Mouse (Mus musculus): ENCODE measurements around the gene Cd3eap. TPM values are rescaled to one million over a fixed set of nuclear protein-coding genes. Genes with fewer than 3 reads are reported as not detected.

The Cd3eap gene
- polyA plus RNA-seq, 1 experiment from 2014 or later, result 7.8 TPM

- Histone ChIP-seq H3K27ac (ENCODE audit: low read depth) (no peak overlapping the region), H3K27me3 (ENCODE audit: insufficient read depth, low read length) (peaks cover 3% of the 10 kb centered on the region; the same call in 1 of the 2 replicates), H3K9ac (replicated peaks) (no peak overlapping the region), H3K4me2 (ENCODE audit: low read depth, low read length) (no peak overlapping the region), H3K4me1 (ENCODE audit: insufficient read depth) (peaks cover 5% of the 10 kb centered on the region), H3K9me3 (ENCODE audit: low read length) (no peaks in the 10 kb centered on the region), H3K4me3 (ENCODE audit: low read depth, low read length) (no peak overlapping the region), H3K36me3 (replicated peaks; ENCODE audit: insufficient read depth, low read length) (no peaks in the 10 kb centered on the region)
- 26% methylated on average over 16 of the region's 16 CpGs for WGBS (ENCODE audit: insufficient replicate concordance)
- peak; percentile 56 for DNase-seq
- no peak for TF ChIP-seq EP300 (IDR thresholded peaks at IDR 0.05; ENCODE audit: low read depth)
- no peak for TF ChIP-seq CTCF (IDR thresholded peaks at IDR 0.05; ENCODE audit: low read depth)
- no peak; the same call in 1 of the 2 replicates for ATAC-seq
Measured at GRCm38 (mm10) chr7:19368380-19368779, 9.1 kb upstream of the Cd3eap start.

GRCm38 (mm10) chr7:19365376-19365775, 6.1 kb upstream of the Cd3eap start:
- Histone ChIP-seq H3K9me3 (ENCODE audit: low read length) (no peaks in the 10 kb centered on the region), H3K27me3 (ENCODE audit: insufficient read depth, low read length) (peaks cover 3% of the 10 kb centered on the region; the same call in 1 of the 2 replicates), H3K4me2 (ENCODE audit: low read depth, low read length) (no peak overlapping the region), H3K9ac (replicated peaks) (no peak overlapping the region), H3K27ac (ENCODE audit: low read depth) (no peak overlapping the region), H3K4me3 (ENCODE audit: low read depth, low read length) (no peak overlapping the region), H3K36me3 (replicated peaks; ENCODE audit: insufficient read depth, low read length) (no peaks in the 10 kb centered on the region), H3K4me1 (ENCODE audit: insufficient read depth) (peaks cover 28% of the 10 kb centered on the region)
- TF ChIP-seq CTCF (IDR thresholded peaks at IDR 0.05; ENCODE audit: low read depth), result no peak
- no peak for TF ChIP-seq EP300 (IDR thresholded peaks at IDR 0.05; ENCODE audit: low read depth)
- 74% methylated on average over 4 of the region's 4 CpGs for WGBS (ENCODE audit: insufficient replicate concordance)
- DNase-seq, result no peak
- ATAC-seq, result no peak

DNA sequence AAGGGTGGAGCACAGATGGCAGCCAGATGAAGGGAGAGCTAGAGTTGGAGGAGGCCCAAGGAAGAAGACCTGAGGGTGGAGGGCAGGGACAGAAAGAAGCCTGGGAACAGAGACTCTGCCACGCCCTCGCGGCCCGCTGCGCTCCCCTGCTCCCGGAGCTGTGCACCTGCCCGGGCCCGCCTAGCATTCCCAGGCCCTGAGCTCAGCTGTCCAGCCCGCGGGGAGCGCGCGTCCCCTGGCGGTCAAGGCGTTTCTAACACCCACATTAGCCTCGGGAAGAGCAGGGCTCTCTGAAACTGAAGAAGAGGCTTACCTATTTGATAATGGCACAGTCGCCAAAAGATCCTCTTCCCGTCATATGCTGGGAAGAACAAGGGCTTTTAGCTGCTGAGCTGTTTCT, 4.6 kb upstream of the Cd3eap start:
- no peak overlapping the region for H3K9ac ChIP-seq (replicated peaks)
- 7% methylated on average over 18 of the region's 18 CpGs for WGBS (ENCODE audit: insufficient replicate concordance)
- ATAC-seq, result no peak
- H3K27me3 ChIP-seq (ENCODE audit: insufficient read depth, low read length), result peaks cover 2% of the 10 kb centered on the region; the same call in 1 of the 2 replicates
- no peak overlapping the region for H3K4me3 ChIP-seq (ENCODE audit: low read depth, low read length)
- H3K4me2 ChIP-seq (ENCODE audit: low read depth, low read length), result no peak overlapping the region
- no peaks in the 10 kb centered on the region for H3K36me3 ChIP-seq (replicated peaks; ENCODE audit: insufficient read depth, low read length)
- H3K27ac ChIP-seq (ENCODE audit: low read depth), result no peak overlapping the region
- H3K4me1 ChIP-seq (ENCODE audit: insufficient read depth), result peaks cover 32% of the 10 kb centered on the region
- TF ChIP-seq EP300 (IDR thresholded peaks at IDR 0.05; ENCODE audit: low read depth) (no peak), CTCF (IDR thresholded peaks at IDR 0.05; ENCODE audit: low read depth) (peak; percentile 94)
- peak; percentile 84 for DNase-seq
- H3K9me3 ChIP-seq (ENCODE audit: low read length), result no peaks in the 10 kb centered on the region

DNA sequence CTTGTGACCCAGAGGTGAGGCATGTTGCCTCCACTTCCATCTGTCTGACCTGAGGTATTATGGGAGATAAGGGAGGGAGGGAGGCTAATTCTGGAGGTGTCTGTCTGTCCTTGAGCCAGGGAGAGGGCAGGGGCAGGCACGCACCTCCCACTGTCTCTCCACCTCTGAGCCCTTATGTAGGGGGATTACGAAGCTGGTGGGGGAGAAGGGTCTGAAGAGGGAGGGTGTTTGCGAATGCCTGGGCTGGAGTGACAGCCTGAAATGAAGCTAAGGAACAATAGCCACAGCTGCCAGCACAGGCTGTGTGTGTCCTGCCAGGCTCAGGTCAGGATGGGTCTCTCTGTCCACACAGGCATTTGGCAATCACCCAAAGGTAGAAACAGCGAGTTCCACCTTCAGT, 3.0 kb upstream of the Cd3eap start:
- DNase-seq, result no peak
- Histone ChIP-seq H3K36me3 (replicated peaks; ENCODE audit: insufficient read depth, low read length) (peaks cover 4% of the 10 kb centered on the region; the same call in 1 of the 2 replicates), H3K27me3 (ENCODE audit: insufficient read depth, low read length) (no peaks in the 10 kb centered on the region), H3K4me3 (ENCODE audit: low read depth, low read length) (no peak overlapping the region), H3K9me3 (ENCODE audit: low read length) (no peaks in the 10 kb centered on the region), H3K4me2 (ENCODE audit: low read depth, low read length) (no peak overlapping the region), H3K27ac (ENCODE audit: low read depth) (no peak overlapping the region), H3K9ac (replicated peaks) (no peak overlapping the region), H3K4me1 (ENCODE audit: insufficient read depth) (peaks cover 46% of the 10 kb centered on the region)
- no peak for ATAC-seq
- WGBS (ENCODE audit: insufficient replicate concordance), result 60% methylated on average over 4 of the region's 4 CpGs
- no peak for TF ChIP-seq EP300 (IDR thresholded peaks at IDR 0.05; ENCODE audit: low read depth)
- no peak for TF ChIP-seq CTCF (IDR thresholded peaks at IDR 0.05; ENCODE audit: low read depth)

- DNase-seq (peak; percentile 91), ATAC-seq (no peak)
- Histone ChIP-seq H3K4me2 (ENCODE audit: low read depth, low read length) (peak overlapping the region; percentile 99), H3K27me3 (ENCODE audit: insufficient read depth, low read length) (no peaks in the 10 kb centered on the region), H3K36me3 (replicated peaks; ENCODE audit: insufficient read depth, low read length) (peaks cover 6% of the 10 kb centered on the region; the same call in 1 of the 2 replicates), H3K4me1 (ENCODE audit: insufficient read depth) (peaks cover 46% of the 10 kb centered on the region), H3K4me3 (ENCODE audit: low read depth, low read length) (peak overlapping the region; percentile 65), H3K9me3 (ENCODE audit: low read length) (no peaks in the 10 kb centered on the region), H3K27ac (ENCODE audit: low read depth) (no peak overlapping the region), H3K9ac (replicated peaks) (peak overlapping the region; percentile 50; the same call in 1 of the 2 replicates)
- WGBS (ENCODE audit: insufficient replicate concordance), result 10% methylated on average over 16 of the region's 16 CpGs
- TF ChIP-seq EP300 (IDR thresholded peaks at IDR 0.05; ENCODE audit: low read depth) (no peak), CTCF (IDR thresholded peaks at IDR 0.05; ENCODE audit: low read depth) (peak; percentile 92)
Measured at GRCm38 (mm10) chr7:19361720-19362119, 2.4 kb upstream of the Cd3eap start.

DNA sequence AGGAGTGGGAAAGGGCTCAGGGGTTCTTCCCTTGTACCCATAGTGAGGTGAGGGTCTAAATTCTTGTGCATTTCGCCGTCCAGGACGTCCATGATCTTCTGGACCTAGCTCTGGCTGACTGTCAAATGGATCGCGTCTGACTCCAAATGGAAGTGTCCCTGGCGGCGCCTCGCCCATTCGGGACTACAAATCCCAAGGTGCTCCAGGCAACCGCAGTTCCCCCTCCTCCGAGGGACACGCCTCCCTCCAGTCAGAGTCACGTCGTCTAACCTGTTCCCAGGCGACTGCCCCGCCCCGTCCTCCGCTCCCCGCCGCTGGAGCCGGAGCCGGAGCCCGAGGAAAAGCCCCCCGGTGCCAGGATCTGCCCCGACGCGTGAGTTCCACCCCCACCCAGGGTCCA, 1.7 kb upstream of the Cd3eap start:
- peaks cover 46% of the 10 kb centered on the region for H3K4me1 ChIP-seq (ENCODE audit: insufficient read depth)
- under 1% methylated on average over 27 of the region's 27 CpGs for WGBS (ENCODE audit: insufficient replicate concordance)
- peak overlapping the region; percentile 39; the same call in 1 of the 2 replicates for H3K27ac ChIP-seq (ENCODE audit: low read depth)
- H3K27me3 ChIP-seq (ENCODE audit: insufficient read depth, low read length), result no peaks in the 10 kb centered on the region
- TF ChIP-seq CTCF (IDR thresholded peaks at IDR 0.05; ENCODE audit: low read depth), result no peak
- TF ChIP-seq EP300 (IDR thresholded peaks at IDR 0.05; ENCODE audit: low read depth), result no peak
- peak overlapping the region; percentile 65 for H3K4me3 ChIP-seq (ENCODE audit: low read depth, low read length)
- peak; percentile 92 for DNase-seq
- peak overlapping the region; percentile 63 for H3K9ac ChIP-seq (replicated peaks)
- ATAC-seq, result peak; percentile 82
- H3K9me3 ChIP-seq (ENCODE audit: low read length), result no peaks in the 10 kb centered on the region
- H3K36me3 ChIP-seq (replicated peaks; ENCODE audit: insufficient read depth, low read length), result peaks cover 9% of the 10 kb centered on the region; the same call in 1 of the 2 replicates
- H3K4me2 ChIP-seq (ENCODE audit: low read depth, low read length), result peak overlapping the region; percentile 99
